Comparison of ENCODE assay signal across 18 mouse cellular contexts in the genomic region with DNA sequence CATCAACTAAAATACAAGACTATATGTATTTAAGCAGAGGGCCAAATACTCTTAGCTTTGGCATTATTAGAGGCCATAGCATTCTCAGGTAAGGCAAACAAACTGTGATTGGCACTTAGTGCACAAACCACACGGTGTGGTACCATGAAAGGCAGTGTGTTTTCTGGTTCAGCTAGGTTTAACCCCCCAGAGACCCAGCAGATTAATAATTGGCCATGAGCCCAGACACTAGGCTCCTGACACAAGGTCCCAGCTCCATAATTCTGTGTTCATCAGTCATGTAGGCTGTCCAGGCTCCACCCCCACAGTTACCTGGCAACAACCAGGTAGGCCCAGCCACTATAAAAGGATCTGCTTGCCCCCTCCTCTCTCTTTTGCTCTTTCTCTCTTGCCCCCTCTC.
"Had no signal": no experiment of that assay in that cellular context is flagged by ENCODE, and none has a peak within 500 bp of the region (broad histone marks: within the 10 kb centered on the region; RNA-seq: fewer than 3 reads in every experiment).

No protein-coding gene starts in this region.

- ATAC-seq: liver, postnatal 0 days; lung, postnatal 0 days; midbrain, embryonic 16.5 days had no signal

- DNase-seq: liver, postnatal 0 days; lung, adult 2 months; lung, postnatal 14 days; lung, postnatal 36 days; right cerebral cortex, postnatal 14 days; thymus, adult 2 months; thymus, postnatal 25 days; thymus, postnatal 4 days had no signal

- H3K36me3 ChIP-seq: liver, embryonic 15.5 days; lung, embryonic 15.5 days; midbrain, embryonic 12.5 days; neural tube, embryonic 12.5 days; stomach, embryonic 15.5 days had no signal

- H3K27ac ChIP-seq: liver, embryonic 15.5 days; lung, embryonic 15.5 days; macrophage; midbrain, embryonic 12.5 days; neural tube, embryonic 12.5 days; stomach, embryonic 15.5 days; stomach, postnatal 0 days had no signal

- H3K9me3 ChIP-seq: liver, embryonic 15.5 days; lung, embryonic 15.5 days; megakaryocyte, embryonic 14.5 days; midbrain, embryonic 12.5 days; neural tube, embryonic 12.5 days; stomach, embryonic 15.5 days had no signal

- H3K27me3 ChIP-seq: liver, embryonic 15.5 days; lung, embryonic 15.5 days; megakaryocyte, embryonic 14.5 days; midbrain, embryonic 12.5 days; neural tube, embryonic 12.5 days; stomach, embryonic 15.5 days had no signal

- H3K4me1 ChIP-seq: liver, embryonic 15.5 days; lung, embryonic 15.5 days; megakaryocyte, embryonic 14.5 days; stomach, embryonic 15.5 days had no signal

- H3K4me2 ChIP-seq: liver, embryonic 15.5 days; lung, embryonic 15.5 days; midbrain, embryonic 12.5 days; neural tube, embryonic 12.5 days; stomach, embryonic 15.5 days had no signal

- H3K9ac ChIP-seq: liver, embryonic 15.5 days; liver, postnatal 0 days; lung, embryonic 15.5 days; midbrain, embryonic 12.5 days; neural tube, embryonic 12.5 days; stomach, embryonic 15.5 days had no signal

- H3K4me3 ChIP-seq: liver, embryonic 15.5 days; lung, embryonic 15.5 days; megakaryocyte, embryonic 14.5 days; midbrain, embryonic 12.5 days; neural tube, embryonic 12.5 days; stomach, embryonic 15.5 days had no signal
